Mouse (Mus musculus): ENCODE measurements around the gene Syne1.

DNA sequence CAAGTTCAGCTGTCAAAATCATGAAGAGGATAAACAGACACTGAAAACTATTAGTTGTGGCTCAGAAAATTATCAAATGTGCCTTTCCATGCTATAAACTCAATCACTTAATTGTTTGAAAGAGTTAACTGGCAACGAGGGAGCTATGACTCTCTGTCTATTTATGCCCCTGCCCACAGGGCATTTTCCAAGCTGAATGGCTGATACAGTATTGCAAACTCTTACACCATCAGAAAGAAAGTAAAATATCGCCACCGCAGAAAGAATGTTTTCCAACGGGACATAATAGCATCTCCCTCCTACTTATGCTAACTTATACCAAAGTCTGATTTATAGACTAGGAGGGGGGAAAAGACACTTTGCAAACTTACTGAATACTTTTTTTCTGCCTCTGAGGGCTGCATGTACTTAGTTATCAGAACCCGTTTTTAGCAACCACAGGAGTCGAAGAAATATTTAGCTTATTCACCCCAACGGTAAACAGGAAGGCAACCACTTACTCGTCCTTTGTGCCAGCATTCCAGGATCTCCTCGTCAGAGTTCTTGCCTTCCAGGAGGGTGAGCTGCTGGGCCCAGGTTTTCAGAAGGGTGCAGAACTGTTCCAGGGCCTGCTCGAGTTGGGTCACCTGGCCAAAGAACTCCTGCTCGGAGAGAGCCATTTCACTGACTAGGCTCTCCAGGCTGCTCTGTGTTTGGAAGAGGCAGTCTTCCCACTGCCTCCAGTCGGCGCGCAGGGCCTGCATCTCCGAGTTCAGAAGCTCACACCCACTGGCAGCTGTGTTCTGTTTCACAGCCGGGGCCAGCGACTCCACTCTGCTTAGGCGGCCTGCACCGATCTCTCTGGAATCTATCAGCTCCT, 262.3 kb downstream of the Syne1 start:
- TF ChIP-seq CTCF (IDR thresholded peaks at IDR 0.05; ENCODE audit: insufficient read depth, low read depth, low read length) (0 out of 2 replicates have a peak, but pooled peaks have one; percentile 14), POLR2A (IDR thresholded peaks at IDR 0.05; ENCODE audit: insufficient read depth, low read depth, low read length) (no peak)
